Mouse (Mus musculus) liver, adult 2 months (tissue): ENCODE measurements around the gene Omg. TPM values are rescaled to one million over a fixed set of nuclear protein-coding genes. Genes with fewer than 3 reads are reported as not detected.

ENCODE experiments used
- DNase-seq: peaks from one replicate; pipeline ENCODE4 v3.0.0-alpha.2; 2011; ENCODE audit warnings: low read depth, low spot score; ENCODE audit errors: extremely low read depth
- H3K27ac ChIP-seq: fragments of 200-500 bp; replicated peaks from 2 replicates; pipeline ENCODE4 v1.5.1; 2012; ENCODE audit warnings: low read depth, mild to moderate bottlenecking, control low read depth, inconsistent platforms, low read length; ENCODE audit not compliant: insufficient read depth
- H3K27me3 ChIP-seq: fragments of 200-500 bp; 2 replicates; pipeline ENCODE4 v1.6.1; 2012; ENCODE audit warnings: mild to moderate bottlenecking, moderate library complexity, low read length, inconsistent platforms; ENCODE audit not compliant: control insufficient read depth, insufficient read depth
- H3K36me3 ChIP-seq: fragments of 200-500 bp; 2 replicates; pipeline ENCODE4 v1.6.1; 2012; ENCODE audit warnings: low read length, inconsistent platforms; ENCODE audit not compliant: control insufficient read depth, insufficient read depth
- H3K4me1 ChIP-seq: fragments of 200-500 bp; 2 replicates; pipeline ENCODE4 v1.6.1; 2011; ENCODE audit warnings: low read length; ENCODE audit not compliant: control insufficient read depth, insufficient read depth
- H3K4me3 ChIP-seq: fragments of 200-500 bp; 2 replicates; pipeline ENCODE4 v1.5.1; 2011; ENCODE audit warnings: low read depth, mild to moderate bottlenecking, control low read depth, low read length, moderate library complexity; ENCODE audit not compliant: insufficient read depth
- H3K79me2 ChIP-seq: fragments of 200-500 bp; 2 replicates; pipeline ENCODE4 v1.6.1; 2012; ENCODE audit warnings: inconsistent platforms, mild to moderate bottlenecking, low read length, moderate library complexity; ENCODE audit not compliant: control insufficient read depth, insufficient read depth
- H3K9ac ChIP-seq: fragments of 200-500 bp; 2 replicates; pipeline ENCODE4 v1.6.1; 2012; ENCODE audit warnings: low read depth, mild to moderate bottlenecking, control low read depth, inconsistent platforms, low read length
- CTCF ChIP-seq: fragments of 200-500 bp; IDR thresholded peaks from 2 replicates; pipeline ENCODE4 v1.5.1; 2011; ENCODE audit warnings: low read depth, low read length, control low read depth
- POLR2A ChIP-seq: fragments of 200-500 bp; IDR thresholded peaks from 2 replicates; pipeline ENCODE4 v1.6.1; 2011; ENCODE audit warnings: low read length, control low read depth; ENCODE audit not compliant: insufficient read depth; ENCODE audit errors: extremely low read depth
- WGBS: fragments of 180-500 bp; shearing (Covaris S2); methylation state at CpG from one replicate; pipeline ENCODE4 v1.1.7; 2018; 5-methylcytosine and 5-hydroxymethylcytosine counted together
- polyA plus RNA-seq: library from polyadenylated mRNA; depleted of rRNA; stranded (reverse); fragments of >200 nt; gene quantifications from 2 replicates; pipeline ENCODE4 v1.2.3, GENCODE M21; 2012
- total RNA-seq: library from RNA; depleted of rRNA; stranded (reverse); fragments of >200 nt; gene quantifications from 2 replicates; pipeline ENCODE4 v1.2.3, GENCODE M21; 2014

Omg gene
- total and polyA plus RNA-seq, 2 experiments: not detected

DNA sequence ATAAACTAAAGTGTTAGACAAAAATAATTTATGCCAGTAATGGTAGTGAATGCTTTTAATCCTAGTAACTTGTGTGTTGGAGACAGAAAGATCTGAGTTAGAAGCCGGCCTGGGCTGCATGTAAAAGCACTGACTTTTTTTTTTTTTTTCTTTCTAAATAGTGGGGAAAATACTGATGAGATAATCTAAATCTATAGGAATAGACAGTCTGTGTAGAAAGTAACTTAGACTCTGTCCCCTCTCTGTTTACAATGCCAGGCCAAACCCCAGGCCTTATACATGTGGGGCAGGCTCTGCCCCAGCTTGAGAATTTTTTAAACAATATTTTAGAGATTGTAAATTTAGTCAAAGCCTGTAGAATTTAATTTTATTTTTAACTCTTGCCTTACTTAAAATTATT is 19.1 kb upstream of the Omg start:
- WGBS: 75% methylated on average over 1 of the region's 1 CpGs
- Histone ChIP-seq H3K9ac (no peak overlapping the region), H3K36me3 (peaks cover 2% of the 10 kb centered on the region; the same call in 1 of the 2 replicates), H3K4me3 (no peak overlapping the region), H3K27ac (no peak overlapping the region), H3K27me3 (no peaks in the 10 kb centered on the region), H3K79me2 (no peaks in the 10 kb centered on the region), H3K4me1 (peaks cover 4% of the 10 kb centered on the region; the same call in 1 of the 2 replicates)
- DNase-seq: no peak
- TF ChIP-seq POLR2A: no peak
- no peak for TF ChIP-seq CTCF

DNA sequence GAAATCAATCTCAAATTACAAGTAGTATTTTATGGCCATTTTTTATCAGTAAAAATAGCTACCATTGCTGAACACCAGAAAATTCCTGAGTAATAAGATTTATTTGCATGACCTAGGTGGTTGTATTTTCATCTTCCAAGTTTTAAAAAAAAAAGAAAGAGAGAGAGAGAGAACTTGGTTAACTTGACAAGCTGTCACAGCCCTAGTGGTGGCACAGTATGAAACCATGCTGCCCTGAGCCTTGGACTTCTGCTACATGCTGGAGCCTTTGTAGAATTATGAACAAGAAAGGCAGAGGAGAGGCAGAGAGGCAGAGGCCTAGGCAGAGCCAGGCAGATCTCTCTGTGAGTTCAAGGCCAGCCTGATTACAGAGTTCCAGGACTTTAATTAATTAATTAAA is 18.0 kb upstream of the Omg start:
- no peak for DNase-seq
- Histone ChIP-seq H3K27ac (no peak overlapping the region), H3K4me3 (no peak overlapping the region)

GRCm38 (mm10) chr11:79520772-79521171 is 16.9 kb upstream of the Omg start:
- Histone ChIP-seq H3K27ac (no peak overlapping the region), H3K79me2 (no peaks in the 10 kb centered on the region; the same call in 1 of the 2 replicates), H3K27me3 (no peaks in the 10 kb centered on the region), H3K36me3 (peaks cover 2% of the 10 kb centered on the region; the same call in 1 of the 2 replicates), H3K4me3 (no peak overlapping the region), H3K9ac (no peak overlapping the region), H3K4me1 (peaks cover 4% of the 10 kb centered on the region; the same call in 1 of the 2 replicates)
- TF ChIP-seq POLR2A (no peak), CTCF (no peak)
- no peak for DNase-seq

More for the DNA sequence above, 18.0 kb upstream of the Omg start:
- peaks cover 2% of the 10 kb centered on the region; the same call in 1 of the 2 replicates for H3K36me3 ChIP-seq
- peaks cover 4% of the 10 kb centered on the region; the same call in 1 of the 2 replicates for H3K4me1 ChIP-seq
- H3K79me2 ChIP-seq: no peaks in the 10 kb centered on the region
- H3K27me3 ChIP-seq: no peaks in the 10 kb centered on the region
- no peak for TF ChIP-seq POLR2A
- no peak for TF ChIP-seq CTCF
- no peak overlapping the region for H3K9ac ChIP-seq

- 54% methylated on average over 1 of the region's 1 CpGs for WGBS
- DNase-seq: peak; percentile 60
- no peaks in the 10 kb centered on the region for H3K27me3 ChIP-seq
- peaks cover 4% of the 10 kb centered on the region; the same call in 1 of the 2 replicates for H3K4me1 ChIP-seq
- no peaks in the 10 kb centered on the region; the same call in 1 of the 2 replicates for H3K79me2 ChIP-seq
- H3K36me3 ChIP-seq: peaks cover 2% of the 10 kb centered on the region; the same call in 1 of the 2 replicates
- no peak overlapping the region for H3K4me3 ChIP-seq
- no peak overlapping the region for H3K9ac ChIP-seq
- no peak overlapping the region for H3K27ac ChIP-seq
- TF ChIP-seq POLR2A (no peak), CTCF (no peak)
Observed at GRCm38 (mm10) chr11:79519878-79520291, 16.0 kb upstream of the Omg start.

DNA sequence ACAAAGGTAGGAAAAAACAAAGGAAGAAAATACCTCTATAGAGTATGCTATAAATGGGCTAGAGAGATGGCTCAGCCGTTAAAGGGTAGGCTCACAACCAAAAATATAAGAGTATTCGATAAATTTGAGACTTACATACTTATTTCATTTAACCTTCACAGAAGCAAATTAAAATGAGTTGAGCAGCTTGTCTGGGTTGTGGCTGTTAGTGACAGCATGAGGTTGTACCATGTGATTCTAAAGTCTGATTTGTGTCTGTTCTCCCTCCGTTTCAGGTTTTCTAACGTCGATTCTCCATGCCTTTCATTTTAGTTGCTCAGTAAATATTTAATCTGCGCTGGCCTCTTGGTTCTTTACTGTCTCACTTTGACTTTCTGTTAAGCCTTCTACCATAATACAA is 15.4 kb upstream of the Omg start:
- 45% methylated on average over 6 of the region's 6 CpGs for WGBS
- H3K4me3 ChIP-seq: no peak overlapping the region

DNA sequence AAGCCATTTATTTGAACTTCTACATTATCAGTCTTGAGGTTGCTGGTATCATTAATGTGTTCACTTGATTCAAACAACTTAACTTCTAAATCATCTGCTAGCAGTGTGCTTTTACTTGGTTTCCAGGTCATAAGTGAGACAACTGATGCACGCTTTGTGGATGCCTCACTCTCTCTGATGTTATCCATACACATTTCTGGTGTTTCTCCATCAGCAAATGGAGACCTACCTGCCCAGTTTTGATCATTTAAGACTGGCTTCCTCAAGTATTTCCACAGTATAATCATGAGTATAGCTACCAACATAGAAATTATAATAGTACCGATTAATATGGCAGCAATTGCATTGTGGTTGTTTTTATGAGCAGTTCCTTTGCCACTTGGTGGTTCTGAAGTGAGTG is 11.9 kb upstream of the Omg start:
- peaks cover 4% of the 10 kb centered on the region; the same call in 1 of the 2 replicates for H3K4me1 ChIP-seq

More for the DNA sequence above, 15.4 kb upstream of the Omg start:
- H3K27ac ChIP-seq: no peak overlapping the region
- H3K9ac ChIP-seq: no peak overlapping the region
- DNase-seq: no peak
- peaks cover 2% of the 10 kb centered on the region; the same call in 1 of the 2 replicates for H3K36me3 ChIP-seq
- H3K79me2 ChIP-seq: no peaks in the 10 kb centered on the region; the same call in 1 of the 2 replicates
- TF ChIP-seq POLR2A (no peak), CTCF (no peak)
- peaks cover 4% of the 10 kb centered on the region; the same call in 1 of the 2 replicates for H3K4me1 ChIP-seq
- no peaks in the 10 kb centered on the region for H3K27me3 ChIP-seq

More for the DNA sequence above, 11.9 kb upstream of the Omg start:
- H3K4me3 ChIP-seq: no peak overlapping the region
- 98% methylated on average over 2 of the region's 2 CpGs for WGBS
- TF ChIP-seq POLR2A (no peak), CTCF (no peak)
- H3K27ac ChIP-seq: no peak overlapping the region
- H3K9ac ChIP-seq: no peak overlapping the region
- no peaks in the 10 kb centered on the region for H3K27me3 ChIP-seq
- DNase-seq: no peak
- H3K36me3 ChIP-seq: no peaks in the 10 kb centered on the region
- no peaks in the 10 kb centered on the region; the same call in 1 of the 2 replicates for H3K79me2 ChIP-seq
